Mouse (Mus musculus): ENCODE measurements around the gene Pias4. TPM values are rescaled to one million over a fixed set of nuclear protein-coding genes. Genes with fewer than 3 reads are reported as not detected.
A peak's percentile ranks its signal among the peaks of the same experiment; 100 is the strongest.
"Not testable (repeated sequence)": the region's sequence is repeated elsewhere in the genome, so short reads cannot be mapped to it uniquely, and the experiment has no call there.

Pias4 gene
- total RNA-seq, 2 experiments from 2014 or later, result 27.8 to 28.8 TPM

- DNase-seq (ENCODE audit: low spot score in 2 of 2), result no peak
These were observed 23.7 kb upstream of the Pias4 start for GRCm38 (mm10) chr10:81191342-81191982.

GRCm38 (mm10) chr10:81190912-81191321 is 23.2 kb upstream of the Pias4 start:
- no peak for DNase-seq (ENCODE audit: low spot score in 2 of 2)

GRCm38 (mm10) chr10:81190236-81190911 is 22.7 kb upstream of the Pias4 start:
- no peak for DNase-seq (ENCODE audit: low spot score in 2 of 2)

- no peak for DNase-seq (ENCODE audit: low spot score in 2 of 2)
These were observed 22.1 kb upstream of the Pias4 start for GRCm38 (mm10) chr10:81189821-81190220.

DNA sequence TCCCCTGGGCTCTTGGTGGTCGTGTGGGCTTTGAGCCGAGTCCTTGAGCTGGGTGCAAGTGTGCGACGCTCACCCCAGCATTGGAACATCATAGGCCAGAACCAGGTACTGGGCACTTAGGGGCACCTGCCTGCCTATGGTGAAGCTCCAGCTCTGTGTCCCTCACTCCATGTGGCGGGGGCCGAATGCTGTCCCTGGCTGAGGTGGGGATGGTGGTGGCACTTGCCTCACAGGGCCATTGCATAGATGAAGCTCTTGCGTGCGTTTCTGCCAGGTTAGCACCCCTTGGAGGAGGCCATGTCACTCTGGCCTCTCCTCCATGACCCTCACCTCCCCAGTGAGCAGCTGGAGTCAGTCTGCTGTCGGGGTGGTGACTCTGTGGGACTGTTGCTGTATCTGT is 19.4 kb upstream of the Pias4 start:
- no peak for DNase-seq (ENCODE audit: low spot score in 2 of 2)

- DNase-seq (ENCODE audit: low spot score in 2 of 2), result no peak
These were observed 17.0 kb upstream of the Pias4 start for GRCm38 (mm10) chr10:81184765-81185164.

DNA sequence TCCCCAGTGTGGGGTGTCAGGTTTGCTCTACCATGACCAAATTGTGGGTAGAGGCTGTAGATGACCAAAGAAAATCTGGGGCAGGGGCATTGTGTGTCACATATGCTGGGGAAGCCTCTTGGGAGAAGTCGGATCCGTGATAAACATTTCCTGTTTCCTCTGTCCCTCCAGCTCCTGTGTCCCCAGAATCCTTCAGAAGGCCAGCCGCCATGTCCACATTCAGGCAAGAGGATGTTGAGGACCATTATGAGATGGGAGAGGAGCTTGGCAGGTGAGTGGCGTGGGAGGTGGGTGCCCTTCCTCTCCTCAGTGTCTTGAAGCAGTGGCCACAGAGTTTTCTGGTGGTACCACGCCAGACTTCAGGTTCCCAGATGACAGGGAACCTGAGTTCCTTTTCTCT is 16.1 kb upstream of the Pias4 start, which contains the start of gene 4930442H23Rik:
Gene 4930442H23Rik (minus strand): TSS at position 45 of the 400 bp plus-strand sequence.
- DNase-seq (ENCODE audit: low spot score in 2 of 2), result no peak

DNA sequence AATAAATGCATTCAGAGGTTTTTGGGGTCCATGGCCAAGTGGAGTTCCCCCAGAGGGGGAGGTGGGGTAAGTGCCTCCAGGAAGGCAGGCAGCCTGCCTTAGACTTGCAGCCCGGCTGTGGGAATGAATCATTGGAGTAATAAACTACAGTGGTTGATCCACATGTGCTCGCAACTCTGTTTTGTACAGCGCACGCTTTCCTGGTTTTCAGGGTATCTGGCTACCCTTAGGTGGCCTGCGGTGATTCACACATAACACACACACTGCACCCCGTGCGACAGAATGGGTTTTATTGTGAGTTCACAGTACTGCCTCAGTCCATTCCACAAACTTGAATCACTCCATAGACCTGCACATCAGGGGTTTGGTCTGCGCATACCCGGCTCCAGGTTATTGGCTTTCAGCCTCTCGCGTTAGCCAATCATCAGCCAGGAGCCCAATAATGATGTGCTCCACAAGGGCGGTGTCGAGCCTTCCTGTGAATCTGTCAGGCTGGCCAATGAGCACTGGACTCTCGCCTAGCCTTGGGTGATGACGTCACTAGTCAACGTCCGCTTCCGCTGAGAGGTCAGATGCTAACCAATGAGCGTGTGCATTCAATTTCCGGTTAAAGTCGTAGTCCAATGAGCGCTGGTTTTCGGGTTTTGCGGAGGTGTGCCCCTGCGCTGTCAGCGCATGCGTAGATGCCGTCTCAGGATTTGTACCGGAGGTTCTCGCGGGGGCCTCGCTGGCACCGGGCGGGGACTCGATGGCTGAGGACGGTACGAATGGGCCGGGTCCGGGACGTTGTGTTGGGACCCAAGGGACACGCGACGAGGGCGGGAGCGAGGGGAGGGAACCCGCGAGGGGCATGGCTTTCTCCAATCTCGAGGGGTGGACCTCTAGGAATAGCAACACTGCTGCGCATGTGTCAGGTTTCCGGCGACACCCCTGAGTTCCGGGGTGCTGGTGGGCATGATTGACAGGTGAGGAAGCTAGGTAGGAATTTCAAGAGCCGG is 14.9 kb upstream of the Pias4 start, which contains the start of gene Dapk3:
Gene Dapk3 (plus strand): TSS at position 670 of the 998 bp plus-strand sequence.
- DNase-seq (ENCODE audit: low spot score in 2 of 2), result peak; percentile 96 to 98

DNA sequence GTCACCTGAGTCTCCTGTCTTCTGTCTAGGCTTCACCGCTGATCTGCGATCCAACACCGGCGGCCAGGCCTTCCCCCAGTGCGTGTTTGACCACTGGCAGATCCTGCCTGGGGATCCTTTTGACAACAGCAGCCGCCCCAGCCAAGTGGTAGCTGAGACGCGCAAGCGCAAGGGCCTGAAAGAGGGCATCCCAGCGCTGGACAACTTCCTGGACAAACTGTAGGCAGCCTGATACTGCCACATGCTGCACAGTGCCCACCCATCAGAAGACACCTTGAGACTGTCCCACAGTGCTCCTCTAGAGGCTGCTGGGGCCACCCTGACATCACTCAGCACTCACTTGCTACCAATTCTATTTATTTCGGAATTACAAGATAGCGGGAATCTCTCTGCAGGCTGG is 14.1 kb upstream of the Pias4 start:
- not testable (repeated sequence) for DNase-seq (ENCODE audit: low spot score in 2 of 2)

DNA sequence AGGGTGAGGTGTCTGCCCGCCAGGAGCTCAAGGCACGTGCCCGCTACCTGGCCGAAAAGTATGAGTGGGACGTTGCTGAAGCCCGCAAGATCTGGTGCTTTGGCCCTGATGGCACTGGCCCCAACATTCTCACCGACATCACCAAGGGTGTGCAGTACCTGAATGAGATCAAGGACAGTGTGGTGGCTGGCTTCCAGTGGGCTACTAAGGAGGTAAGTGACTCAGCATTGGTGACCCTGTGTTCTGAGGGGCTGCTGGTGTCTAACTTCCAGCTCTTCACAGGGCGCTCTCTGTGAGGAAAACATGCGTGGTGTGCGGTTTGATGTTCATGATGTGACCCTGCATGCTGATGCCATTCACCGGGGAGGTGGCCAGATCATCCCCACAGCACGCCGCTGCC is 13.2 kb upstream of the Pias4 start:
- no peak for DNase-seq (ENCODE audit: low spot score in 2 of 2)

DNA sequence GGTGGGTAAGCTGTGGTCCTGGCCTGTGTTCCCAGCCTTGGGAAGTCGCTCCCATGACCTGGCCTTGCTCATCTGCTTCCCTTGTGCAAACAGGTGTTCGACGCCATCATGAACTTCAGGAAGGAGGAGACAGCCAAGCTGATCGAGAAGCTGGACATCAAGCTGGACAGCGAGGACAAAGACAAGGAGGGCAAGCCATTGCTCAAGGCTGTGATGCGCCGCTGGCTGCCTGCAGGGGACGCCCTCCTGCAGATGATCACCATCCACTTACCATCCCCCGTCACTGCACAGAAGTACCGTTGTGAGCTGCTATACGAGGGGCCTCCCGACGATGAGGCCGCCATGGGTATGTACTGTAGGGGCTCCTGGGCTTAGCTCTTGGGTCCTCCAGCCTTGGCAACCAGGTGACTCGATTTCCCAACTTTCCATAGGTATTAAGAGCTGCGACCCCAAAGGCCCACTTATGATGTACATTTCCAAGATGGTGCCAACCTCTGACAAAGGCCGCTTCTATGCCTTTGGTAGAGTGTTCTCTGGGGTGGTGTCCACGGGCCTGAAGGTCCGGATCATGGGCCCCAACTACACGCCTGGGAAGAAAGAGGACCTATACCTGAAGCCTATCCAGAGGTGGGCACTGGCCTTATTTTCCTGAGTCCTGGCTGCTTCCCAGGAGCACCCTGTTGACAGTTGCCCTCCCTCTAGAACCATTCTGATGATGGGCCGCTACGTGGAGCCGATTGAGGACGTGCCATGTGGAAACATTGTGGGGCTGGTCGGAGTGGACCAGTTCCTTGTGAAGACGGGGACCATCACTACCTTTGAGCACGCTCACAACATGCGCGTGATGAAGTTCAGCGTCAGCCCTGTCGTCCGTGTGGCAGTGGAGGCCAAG is 12.0 kb upstream of the Pias4 start:
- DNase-seq (ENCODE audit: low spot score in 2 of 2), result no peak

DNA sequence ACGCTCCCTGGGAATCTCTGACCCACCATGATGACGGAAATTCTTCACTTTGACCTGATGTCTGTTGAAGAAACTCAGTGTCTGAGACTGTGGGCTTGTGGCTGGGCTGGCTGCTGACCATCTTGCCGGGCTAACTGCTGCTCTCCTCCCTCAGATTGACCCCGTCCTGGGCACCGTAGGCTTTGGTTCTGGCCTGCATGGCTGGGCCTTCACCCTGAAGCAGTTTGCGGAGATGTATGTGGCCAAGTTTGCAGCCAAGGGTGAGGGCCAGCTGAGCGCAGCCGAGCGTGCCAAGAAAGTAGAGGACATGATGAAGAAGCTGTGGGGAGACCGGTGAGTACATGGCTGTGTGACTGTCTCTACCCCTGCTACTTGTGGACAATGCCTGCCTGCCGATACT is 11.2 kb upstream of the Pias4 start:
- no peak for DNase-seq (ENCODE audit: low spot score in 2 of 2)

- DNase-seq (ENCODE audit: low spot score in 2 of 2), result no peak
These were observed 10.4 kb upstream of the Pias4 start for GRCm38 (mm10) chr10:81177958-81178712.

DNA sequence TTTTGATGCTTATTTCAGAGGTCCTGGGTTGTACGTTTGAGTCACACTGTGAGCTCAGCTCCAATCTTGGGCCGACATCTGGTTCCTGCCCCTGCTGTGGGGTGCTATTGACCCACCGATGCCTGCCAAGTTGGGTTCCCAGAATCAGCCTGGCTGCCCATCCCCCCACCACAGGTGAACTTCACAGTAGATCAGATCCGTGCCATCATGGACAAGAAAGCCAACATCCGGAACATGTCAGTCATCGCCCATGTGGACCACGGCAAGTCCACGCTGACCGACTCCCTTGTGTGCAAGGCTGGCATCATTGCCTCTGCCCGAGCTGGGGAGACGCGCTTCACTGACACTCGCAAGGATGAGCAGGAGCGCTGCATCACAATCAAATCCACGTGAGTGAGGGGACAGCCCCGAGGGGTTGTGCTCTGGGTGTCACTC is 9.8 kb upstream of the Pias4 start:
- no peak for DNase-seq (ENCODE audit: low spot score in 2 of 2)

DNA sequence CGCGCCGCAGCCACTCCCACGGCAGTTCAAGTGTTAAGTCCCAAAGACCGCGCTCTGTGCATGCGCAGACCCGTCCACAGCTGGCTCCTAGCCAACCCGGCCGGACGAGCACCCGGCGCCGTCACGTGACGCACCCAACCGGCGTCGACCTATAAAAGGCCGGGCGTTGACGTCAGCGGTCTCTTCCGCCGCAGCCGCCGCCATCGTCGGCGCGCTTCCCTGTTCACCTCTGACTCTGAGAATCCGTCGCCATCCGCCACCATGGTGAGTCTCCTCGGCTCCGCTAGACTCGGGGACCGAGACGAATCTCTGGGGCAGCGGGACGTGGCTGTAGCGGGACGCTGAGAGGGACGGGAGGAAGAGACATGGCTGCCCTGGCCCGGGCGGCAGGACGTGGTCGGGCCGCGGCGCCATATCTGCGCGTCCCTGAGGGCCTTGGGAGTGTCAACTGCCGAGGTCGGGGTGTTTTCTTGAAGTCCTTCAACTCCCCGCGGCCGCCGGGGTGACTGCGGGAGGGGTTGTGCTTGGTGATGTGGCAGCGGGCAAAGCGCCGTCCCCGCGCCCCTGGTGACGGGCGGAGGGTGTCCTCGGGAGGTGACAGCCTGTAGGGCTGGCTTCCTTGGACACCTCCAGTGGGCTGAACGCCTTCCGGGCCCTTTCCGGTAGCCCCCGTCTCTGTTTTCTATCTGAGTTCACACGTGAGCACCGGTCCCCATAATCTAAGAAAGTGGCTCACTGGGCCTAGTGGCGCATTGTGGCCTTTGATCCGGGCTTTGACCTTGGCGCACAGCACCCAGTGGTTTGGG is 8.9 kb upstream of the Pias4 start, which contains the start of gene Eef2:
Gene Eef2 (plus strand): TSS at position 166 of the 806 bp plus-strand sequence.
- peak; percentile 99 for DNase-seq (ENCODE audit: low spot score in 2 of 2)

- DNase-seq (ENCODE audit: low spot score in 2 of 2), result no peak
These were observed 8.3 kb upstream of the Pias4 start for GRCm38 (mm10) chr10:81175936-81176465.

GRCm38 (mm10) chr10:81175345-81175701 is 7.6 kb upstream of the Pias4 start:
- DNase-seq (ENCODE audit: low spot score in 2 of 2), result not testable (repeated sequence)

DNA sequence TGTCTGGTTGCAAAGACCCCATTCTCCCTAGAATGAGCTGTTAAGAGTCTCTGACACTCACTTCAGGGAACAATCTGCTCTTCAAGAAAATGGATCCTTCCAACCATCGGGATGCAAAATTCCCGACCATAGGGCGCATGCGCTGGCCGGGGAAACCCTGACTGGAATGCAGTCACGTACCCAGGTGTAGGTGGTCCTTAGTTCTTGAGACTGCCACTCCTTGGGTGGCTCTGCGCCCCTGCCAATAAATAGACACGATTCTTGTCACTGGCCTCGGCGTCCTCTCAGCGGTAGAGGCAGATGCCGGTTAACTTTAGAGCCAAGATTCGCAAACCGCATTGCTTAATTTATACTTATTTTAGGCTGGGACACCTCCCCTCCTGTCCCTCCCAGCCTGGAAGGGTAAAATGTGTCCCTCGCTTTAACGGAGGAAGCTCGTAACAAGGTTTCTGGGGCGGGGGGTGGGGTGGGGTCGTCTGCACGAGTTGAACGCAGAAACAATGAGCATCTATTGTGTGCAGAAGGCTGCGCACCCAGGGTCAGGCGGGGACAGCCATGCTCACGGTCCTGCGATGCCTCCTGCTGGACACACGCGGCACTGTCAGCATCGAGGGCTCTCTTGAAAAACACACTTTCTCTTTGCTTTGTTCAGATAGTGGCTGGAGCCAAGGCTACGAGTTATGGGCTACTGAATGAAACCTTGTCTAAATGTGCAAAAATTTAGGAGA is 7.1 kb upstream of the Pias4 start:
- peak; percentile 88 to 89 for DNase-seq (ENCODE audit: low spot score in 2 of 2)
